Mouse (Mus musculus): ENCODE measurements at regions not wholly inside any gene's neighbourhood (a gene's known extent, or its start where the extent isn't known, plus 50 kb on each side); places are given as distances from the start of the nearest gene placed in this dataset.

DNA sequence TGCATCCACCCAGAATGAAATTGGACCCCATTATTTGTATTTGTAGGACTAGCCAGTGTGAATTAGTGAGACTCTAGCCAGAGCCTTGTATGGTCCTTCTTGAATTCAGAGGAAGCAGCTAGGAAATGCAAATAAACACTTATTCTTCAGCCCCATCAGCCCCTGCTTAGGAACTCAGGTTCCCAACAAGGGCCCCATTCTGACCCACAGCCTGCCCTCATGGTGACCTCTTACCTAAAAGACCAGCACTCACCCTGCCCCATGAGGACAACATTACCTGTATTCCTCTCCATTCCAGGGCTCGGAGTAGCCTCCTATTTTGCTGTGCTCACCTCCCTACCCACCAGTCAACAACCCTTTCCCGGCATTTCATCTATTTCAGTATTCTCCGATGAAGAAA, 283.6 kb upstream of the Noct start:
- H3K9me3 ChIP-seq (ENCODE audit: control insufficient read depth, low read length), result no peaks in the 10 kb centered on the region
- WGBS, result 73% methylated on average over 3 of the region's 3 CpGs
- H3K9ac ChIP-seq (ENCODE audit: low read depth, low read length), result no peak overlapping the region
- H3K4me3 ChIP-seq (ENCODE audit: low read length), result no peak overlapping the region
- no peaks in the 10 kb centered on the region for H3K27me3 ChIP-seq (ENCODE audit: control insufficient read depth, insufficient read depth, low read length)
- no peaks in the 10 kb centered on the region for H3K36me3 ChIP-seq (ENCODE audit: control insufficient read depth, insufficient read depth, low read length)
- no peak for ATAC-seq (ENCODE audit: low FRiP score, low TSS enrichment)
- H3K27ac ChIP-seq (ENCODE audit: low read depth, low read length), result no peak overlapping the region
- H3K4me1 ChIP-seq (ENCODE audit: control insufficient read depth, insufficient read depth, low read length), result no peaks in the 10 kb centered on the region
- no peak overlapping the region for H3K4me2 ChIP-seq (replicated peaks; ENCODE audit: low read depth, low read length)

DNA sequence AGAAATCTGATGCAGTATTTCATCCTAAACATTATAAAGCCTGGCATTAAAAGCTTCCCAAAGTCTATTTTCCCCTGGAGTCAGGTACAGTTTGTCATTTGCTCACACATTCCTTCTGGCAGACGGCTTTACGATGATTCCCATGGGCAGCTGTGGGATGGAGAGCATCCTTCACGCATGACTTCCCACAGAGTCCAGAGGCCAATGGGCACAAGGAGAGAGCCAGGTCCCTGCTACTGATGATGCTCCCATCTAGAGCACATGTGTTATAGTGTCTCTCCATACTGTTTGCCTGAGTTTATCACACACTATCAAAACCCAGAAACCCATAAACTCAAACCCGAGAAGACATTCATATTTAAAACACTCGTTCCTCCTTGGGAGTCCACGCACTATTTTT, 270.8 kb upstream of the Noct start:
- Histone ChIP-seq H3K4me1 (ENCODE audit: control insufficient read depth, insufficient read depth, low read length) (no peaks in the 10 kb centered on the region), H3K27ac (ENCODE audit: low read depth, low read length) (no peak overlapping the region), H3K4me2 (replicated peaks; ENCODE audit: low read depth, low read length) (no peak overlapping the region), H3K4me3 (ENCODE audit: low read length) (no peak overlapping the region), H3K36me3 (ENCODE audit: control insufficient read depth, insufficient read depth, low read length) (no peaks in the 10 kb centered on the region), H3K27me3 (ENCODE audit: control insufficient read depth, insufficient read depth, low read length) (no peaks in the 10 kb centered on the region), H3K9me3 (ENCODE audit: control insufficient read depth, low read length) (no peaks in the 10 kb centered on the region), H3K9ac (ENCODE audit: low read depth, low read length) (no peak overlapping the region)
- WGBS, result 58% methylated on average over 6 of the region's 6 CpGs
- peak; percentile 57; the same call in 1 of the 2 replicates for ATAC-seq (ENCODE audit: low FRiP score, low TSS enrichment)

GRCm38 (mm10) chr3:50970386-50970785, 253.9 kb upstream of the Noct start:
- no peak overlapping the region for H3K9ac ChIP-seq (ENCODE audit: low read depth, low read length)
- H3K4me2 ChIP-seq (replicated peaks; ENCODE audit: low read depth, low read length), result no peak overlapping the region
- H3K9me3 ChIP-seq (ENCODE audit: control insufficient read depth, low read length), result no peaks in the 10 kb centered on the region
- no peaks in the 10 kb centered on the region for H3K4me1 ChIP-seq (ENCODE audit: control insufficient read depth, insufficient read depth, low read length)
- H3K27ac ChIP-seq (ENCODE audit: low read depth, low read length), result no peak overlapping the region
- ATAC-seq (ENCODE audit: low FRiP score, low TSS enrichment), result no peak
- no peaks in the 10 kb centered on the region for H3K27me3 ChIP-seq (ENCODE audit: control insufficient read depth, insufficient read depth, low read length)
- H3K36me3 ChIP-seq (ENCODE audit: control insufficient read depth, insufficient read depth, low read length), result no peaks in the 10 kb centered on the region
- 90% methylated on average over 2 of the region's 2 CpGs for WGBS
- no peak overlapping the region for H3K4me3 ChIP-seq (ENCODE audit: low read length)

- H3K9me3 ChIP-seq (ENCODE audit: control insufficient read depth, low read length), result no peaks in the 10 kb centered on the region
- no peaks in the 10 kb centered on the region for H3K4me1 ChIP-seq (ENCODE audit: control insufficient read depth, insufficient read depth, low read length)
- no peaks in the 10 kb centered on the region for H3K27me3 ChIP-seq (ENCODE audit: control insufficient read depth, insufficient read depth, low read length)
- H3K4me2 ChIP-seq (replicated peaks; ENCODE audit: low read depth, low read length), result no peak overlapping the region
- ATAC-seq (ENCODE audit: low FRiP score, low TSS enrichment), result no peak
- H3K36me3 ChIP-seq (ENCODE audit: control insufficient read depth, insufficient read depth, low read length), result no peaks in the 10 kb centered on the region
- H3K4me3 ChIP-seq (ENCODE audit: low read length), result no peak overlapping the region
- H3K27ac ChIP-seq (ENCODE audit: low read depth, low read length), result no peak overlapping the region
- no peak overlapping the region for H3K9ac ChIP-seq (ENCODE audit: low read depth, low read length)
- WGBS, result 86% methylated on average over 6 of the region's 6 CpGs
Measured at GRCm38 (mm10) chr3:50973081-50973480, 251.2 kb upstream of the Noct start.

GRCm38 (mm10) chr3:50976141-50976780, 248.0 kb upstream of the Noct start:
- 82% methylated on average over 5 of the region's 5 CpGs for WGBS
- no peak for ATAC-seq (ENCODE audit: low FRiP score, low TSS enrichment)
- Histone ChIP-seq H3K27me3 (ENCODE audit: control insufficient read depth, insufficient read depth, low read length) (no peaks in the 10 kb centered on the region), H3K4me3 (ENCODE audit: low read length) (no peak overlapping the region), H3K4me1 (ENCODE audit: control insufficient read depth, insufficient read depth, low read length) (no peaks in the 10 kb centered on the region), H3K9ac (ENCODE audit: low read depth, low read length) (no peak overlapping the region), H3K9me3 (ENCODE audit: control insufficient read depth, low read length) (no peaks in the 10 kb centered on the region), H3K4me2 (replicated peaks; ENCODE audit: low read depth, low read length) (no peak overlapping the region), H3K27ac (ENCODE audit: low read depth, low read length) (no peak overlapping the region), H3K36me3 (ENCODE audit: control insufficient read depth, insufficient read depth, low read length) (no peaks in the 10 kb centered on the region)

DNA sequence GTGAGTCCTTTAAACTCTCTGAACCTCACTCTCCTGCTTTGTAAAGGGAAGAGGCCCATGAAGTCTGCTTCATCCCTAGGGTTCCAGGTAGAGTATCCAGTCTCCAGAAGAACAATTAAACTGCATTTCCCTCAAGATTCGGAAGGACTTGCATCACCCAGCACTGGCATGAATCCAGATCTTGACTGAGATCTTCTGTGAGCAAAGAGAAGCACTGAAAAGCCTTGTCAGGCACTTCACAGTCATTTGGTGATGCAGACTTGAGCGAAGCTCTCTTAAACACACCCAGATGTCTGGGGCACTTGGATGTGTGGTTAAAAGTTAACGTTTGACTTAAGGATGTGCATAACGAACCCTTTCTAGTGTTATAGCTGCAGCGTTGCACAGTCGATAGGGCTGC, 247.4 kb upstream of the Noct start:
- no peak for ATAC-seq (ENCODE audit: low FRiP score, low TSS enrichment)
- H3K9me3 ChIP-seq (ENCODE audit: control insufficient read depth, low read length), result no peaks in the 10 kb centered on the region
- no peak overlapping the region for H3K9ac ChIP-seq (ENCODE audit: low read depth, low read length)
- H3K27ac ChIP-seq (ENCODE audit: low read depth, low read length), result no peak overlapping the region
- H3K4me3 ChIP-seq (ENCODE audit: low read length), result no peak overlapping the region
- H3K4me1 ChIP-seq (ENCODE audit: control insufficient read depth, insufficient read depth, low read length), result no peaks in the 10 kb centered on the region
- H3K27me3 ChIP-seq (ENCODE audit: control insufficient read depth, insufficient read depth, low read length), result no peaks in the 10 kb centered on the region
- H3K36me3 ChIP-seq (ENCODE audit: control insufficient read depth, insufficient read depth, low read length), result no peaks in the 10 kb centered on the region
- no peak overlapping the region for H3K4me2 ChIP-seq (replicated peaks; ENCODE audit: low read depth, low read length)
- 73% methylated on average over 6 of the region's 6 CpGs for WGBS

GRCm38 (mm10) chr3:50978636-50979035, 245.6 kb upstream of the Noct start:
- H3K4me1 ChIP-seq (ENCODE audit: control insufficient read depth, insufficient read depth, low read length), result peaks cover 2% of the 10 kb centered on the region; the same call in 1 of the 2 replicates
- H3K36me3 ChIP-seq (ENCODE audit: control insufficient read depth, insufficient read depth, low read length), result no peaks in the 10 kb centered on the region
- ATAC-seq (ENCODE audit: low FRiP score, low TSS enrichment), result no peak
- H3K27me3 ChIP-seq (ENCODE audit: control insufficient read depth, insufficient read depth, low read length), result no peaks in the 10 kb centered on the region
- no peak overlapping the region for H3K4me2 ChIP-seq (replicated peaks; ENCODE audit: low read depth, low read length)
- no peak overlapping the region for H3K27ac ChIP-seq (ENCODE audit: low read depth, low read length)
- H3K9ac ChIP-seq (ENCODE audit: low read depth, low read length), result no peak overlapping the region
- H3K4me3 ChIP-seq (ENCODE audit: low read length), result no peak overlapping the region
- H3K9me3 ChIP-seq (ENCODE audit: control insufficient read depth, low read length), result no peaks in the 10 kb centered on the region
- 94% methylated on average over 5 of the region's 5 CpGs for WGBS

GRCm38 (mm10) chr3:50979592-50979991, 244.7 kb upstream of the Noct start:
- no peaks in the 10 kb centered on the region for H3K36me3 ChIP-seq (ENCODE audit: control insufficient read depth, insufficient read depth, low read length)
- H3K4me3 ChIP-seq (ENCODE audit: low read length), result no peak overlapping the region
- H3K27me3 ChIP-seq (ENCODE audit: control insufficient read depth, insufficient read depth, low read length), result no peaks in the 10 kb centered on the region
- no peak for ATAC-seq (ENCODE audit: low FRiP score, low TSS enrichment)
- no peak overlapping the region for H3K27ac ChIP-seq (ENCODE audit: low read depth, low read length)
- H3K9me3 ChIP-seq (ENCODE audit: control insufficient read depth, low read length), result no peaks in the 10 kb centered on the region
- WGBS, result 77% methylated on average over 3 of the region's 3 CpGs
- no peak overlapping the region for H3K9ac ChIP-seq (ENCODE audit: low read depth, low read length)
- H3K4me2 ChIP-seq (replicated peaks; ENCODE audit: low read depth, low read length), result no peak overlapping the region
- peaks cover 8% of the 10 kb centered on the region; the same call in 1 of the 2 replicates for H3K4me1 ChIP-seq (ENCODE audit: control insufficient read depth, insufficient read depth, low read length)

DNA sequence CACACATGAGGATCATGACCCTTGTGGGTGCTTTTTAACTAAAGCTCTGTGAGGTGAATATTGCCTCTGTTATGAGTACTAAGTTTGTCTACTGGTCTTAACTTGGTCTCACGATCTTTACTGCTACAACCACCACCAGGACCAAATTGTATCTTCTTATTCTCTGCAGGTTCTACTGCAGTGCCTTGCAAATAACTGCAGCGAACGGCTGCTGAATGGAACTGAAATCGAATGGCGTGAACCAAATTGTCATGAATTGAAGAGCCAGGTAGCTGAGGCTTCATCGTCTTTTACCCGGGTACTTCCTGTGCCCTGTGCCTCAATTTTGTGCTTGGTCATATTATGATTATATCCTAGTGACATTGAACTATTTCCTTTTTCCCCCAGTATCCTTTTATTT, 242.5 kb upstream of the Noct start:
- ATAC-seq (ENCODE audit: low FRiP score, low TSS enrichment), result no peak
- Histone ChIP-seq H3K27ac (ENCODE audit: low read depth, low read length) (no peak overlapping the region), H3K9ac (ENCODE audit: low read depth, low read length) (no peak overlapping the region), H3K4me3 (ENCODE audit: low read length) (no peak overlapping the region), H3K9me3 (ENCODE audit: control insufficient read depth, low read length) (no peaks in the 10 kb centered on the region), H3K36me3 (ENCODE audit: control insufficient read depth, insufficient read depth, low read length) (no peaks in the 10 kb centered on the region), H3K27me3 (ENCODE audit: control insufficient read depth, insufficient read depth, low read length) (no peaks in the 10 kb centered on the region), H3K4me1 (ENCODE audit: control insufficient read depth, insufficient read depth, low read length) (peaks cover 8% of the 10 kb centered on the region; the same call in 1 of the 2 replicates), H3K4me2 (replicated peaks; ENCODE audit: low read depth, low read length) (no peak overlapping the region)
- 92% methylated on average over 7 of the region's 7 CpGs for WGBS

Data from kidney, embryonic 14.5 days (tissue).